Mouse (Mus musculus): Measurements from ENCODE around the gene Csnk1e.

GRCm38 (mm10) chr15:79436481-79436921 lies 18.9 kb downstream of the Csnk1e start:
- TF ChIP-seq EP300 (IDR thresholded peaks at IDR 0.05; ENCODE audit: low read depth) (no peak), CTCF (IDR thresholded peaks at IDR 0.05; ENCODE audit: low read depth) (no peak)
